Mouse (Mus musculus) liver, postnatal 0 days (tissue): Measurements from ENCODE around the gene Tcf7.

Experiments
- CTCF ChIP-seq: sonication (generic); IDR thresholded peaks from 2 replicates; pipeline ENCODE4 v1.5.1; 2016; ENCODE audit warnings: antibody characterized with exemption, low read depth
- EP300 ChIP-seq: IDR thresholded peaks from 2 replicates; pipeline ENCODE4 v1.6.1; 2016; ENCODE audit warnings: antibody characterized with exemption, low read depth, mild to moderate bottlenecking

DNA sequence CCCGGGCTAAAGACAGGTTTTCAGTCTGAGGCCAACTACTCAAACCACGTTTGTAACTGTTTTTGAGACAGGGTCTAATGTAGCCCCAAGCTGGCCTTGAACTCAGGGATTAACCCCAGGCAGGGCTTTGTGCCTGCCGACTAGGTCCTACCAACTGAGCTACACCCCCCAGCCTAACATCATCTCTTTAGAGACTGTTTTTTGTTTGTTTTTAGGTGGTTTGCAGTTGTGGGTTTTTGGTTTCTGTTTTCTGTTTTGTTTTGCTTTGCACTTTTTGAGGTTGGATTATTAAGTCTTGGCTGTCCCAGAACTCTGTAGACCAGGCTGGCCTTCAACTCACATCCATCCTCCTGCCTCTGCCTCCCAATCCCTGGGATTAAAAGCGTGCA, 8.9 kb downstream of the Tcf7 start:
- TF ChIP-seq CTCF (no peak), EP300 (no peak)
